Mouse (Mus musculus) intestine, embryonic 16.5 days (tissue): ENCODE measurements around the gene Trim59. TPM values are rescaled to one million over a fixed set of nuclear protein-coding genes. Genes with fewer than 3 reads are reported as not detected.
A peak's percentile ranks its signal among the peaks of the same experiment; 100 is the strongest.

Experiments
- ATAC-seq: fragments of 200-750 bp; cut with Nextera tagmentation; 2 replicates; pipeline ENCODE4 v1.8.0; 2017; ENCODE audit warnings: moderate TSS enrichment, moderate library complexity
- H3K27ac ChIP-seq: fragments of 300-500 bp; sonication (generic); 2 replicates; pipeline ENCODE4 v1.5.1; 2014; ENCODE audit warnings: mild to moderate bottlenecking, low read length
- H3K27me3 ChIP-seq: fragments of 300-500 bp; sonication (generic); replicated peaks from 2 replicates; pipeline ENCODE4 v1.6.1; 2014; ENCODE audit warnings: low read length, control low read depth, mixed read lengths; ENCODE audit not compliant: control insufficient read depth, insufficient read depth
- H3K36me3 ChIP-seq: fragments of 300-500 bp; sonication (generic); 2 replicates; pipeline ENCODE4 v1.6.1; 2014; ENCODE audit warnings: low read length, control low read depth; ENCODE audit not compliant: control insufficient read depth, insufficient read depth
- H3K4me1 ChIP-seq: fragments of 300-500 bp; sonication (generic); 2 replicates; pipeline ENCODE4 v1.6.1; 2014; ENCODE audit warnings: low read length, control low read depth, mixed read lengths; ENCODE audit not compliant: control insufficient read depth, insufficient read depth
- H3K4me2 ChIP-seq: fragments of 300-500 bp; sonication (generic); 2 replicates; pipeline ENCODE4 v1.6.1; 2014; ENCODE audit warnings: low read depth, low read length, control low read depth
- H3K4me3 ChIP-seq: fragments of 300-500 bp; sonication (generic); 2 replicates; pipeline ENCODE4 v1.5.1; 2014; ENCODE audit warnings: mild to moderate bottlenecking, low read length
- H3K9ac ChIP-seq: fragments of 300-500 bp; sonication (generic); 2 replicates; pipeline ENCODE4 v1.6.1; 2014; ENCODE audit warnings: low read depth, low read length
- H3K9me3 ChIP-seq: fragments of 300-500 bp; sonication (generic); 2 replicates; pipeline ENCODE4 v1.6.1; 2016; ENCODE audit warnings: low read length, control low read depth; ENCODE audit not compliant: control insufficient read depth
- WGBS: fragments of 180-500 bp; shearing (Covaris S2); extraction: QIAGEN DNeasy Blood & Tissue Kit; methylation state at CpG from one replicate; pipeline ENCODE4 v1.1.7; 2014; 5-methylcytosine and 5-hydroxymethylcytosine counted together
- polyA plus RNA-seq: library from polyadenylated mRNA; unstranded; fragments of >200 nt; fragmentation: Nextera tagmentation; extraction: Ambion mirVana; gene quantifications from 2 replicates; pipeline ENCODE4 v1.2.1, GENCODE M21; 2015

Gene Trim59
- polyA plus RNA-seq, 1 experiment from 2014 or later = 56.6 TPM

- no peak for ATAC-seq
- Histone ChIP-seq H3K4me2 (no peak overlapping the region), H3K4me3 (no peak overlapping the region), H3K27me3 (no peaks in the 10 kb centered on the region), H3K36me3 (peaks cover 17% of the 10 kb centered on the region), H3K9me3 (no peaks in the 10 kb centered on the region), H3K27ac (no peak overlapping the region), H3K9ac (no peak overlapping the region), H3K4me1 (no peaks in the 10 kb centered on the region)
- WGBS = 81% methylated on average over 3 of the region's 3 CpGs
These were observed 27.4 kb downstream of the Trim59 start for GRCm38 (mm10) chr3:69017181-69017580.

- H3K4me2 ChIP-seq = no peak overlapping the region
- no peak overlapping the region for H3K27ac ChIP-seq
- 81% methylated on average over 2 of the region's 2 CpGs for WGBS
- ATAC-seq = no peak
- no peak overlapping the region for H3K9ac ChIP-seq
- no peaks in the 10 kb centered on the region for H3K27me3 ChIP-seq
- no peak overlapping the region for H3K4me3 ChIP-seq
- no peaks in the 10 kb centered on the region for H3K36me3 ChIP-seq
- H3K9me3 ChIP-seq = no peaks in the 10 kb centered on the region
- 0 out of 2 replicates have a peak, but pooled peaks cover 5% of the 10 kb centered on the region for H3K4me1 ChIP-seq
These were observed 35.7 kb downstream of the Trim59 start for GRCm38 (mm10) chr3:69008873-69009272.

- Histone ChIP-seq H3K27me3 (no peaks in the 10 kb centered on the region), H3K9me3 (0 out of 2 replicates have a peak, but pooled peaks cover 2% of the 10 kb centered on the region), H3K9ac (peak overlapping the region; percentile 95), H3K27ac (0 out of 2 replicates have a peak overlapping the region, but pooled peaks have one; percentile 96), H3K4me1 (0 out of 2 replicates have a peak, but pooled peaks cover 8% of the 10 kb centered on the region), H3K36me3 (no peaks in the 10 kb centered on the region), H3K4me2 (peak overlapping the region; percentile 79), H3K4me3 (peak overlapping the region; percentile 98)
- WGBS = 5% methylated on average over 21 of the region's 21 CpGs
- ATAC-seq = no peak
These were observed 38.3 kb downstream of the Trim59 start for GRCm38 (mm10) chr3:69006246-69006760.

GRCm38 (mm10) chr3:69005338-69006245 lies 39.0 kb downstream of the Trim59 start:
- Histone ChIP-seq H3K27me3 (no peaks in the 10 kb centered on the region), H3K4me3 (peak overlapping the region; percentile 98), H3K9me3 (0 out of 2 replicates have a peak, but pooled peaks cover 2% of the 10 kb centered on the region), H3K36me3 (no peaks in the 10 kb centered on the region), H3K4me2 (peak overlapping the region; percentile 79), H3K9ac (peak overlapping the region; percentile 95), H3K4me1 (0 out of 2 replicates have a peak, but pooled peaks cover 8% of the 10 kb centered on the region), H3K27ac (peak overlapping the region; percentile 96)
- under 1% methylated on average over 72 of the region's 72 CpGs for WGBS
- ATAC-seq = peak; percentile 59

- Histone ChIP-seq H3K4me3 (peak within 1 kb of the TSS; percentile 98), H3K27me3 (no peaks in the 10 kb centered on the region), H3K9me3 (0 out of 2 replicates have a peak, but pooled peaks cover 2% of the 10 kb centered on the region), H3K4me2 (peak within 1 kb of the TSS; percentile 79), H3K9ac (peak within 1 kb of the TSS; percentile 95), H3K4me1 (0 out of 2 replicates have a peak, but pooled peaks cover 8% of the 10 kb centered on the region), H3K36me3 (no peaks in the 10 kb centered on the region), H3K27ac (peak within 1 kb of the TSS; percentile 96)
- under 1% methylated on average over 71 of the region's 76 CpGs for WGBS
- ATAC-seq = peak; percentile 94
These were observed 39.9 kb downstream of the Trim59 start, which contains the start of the genes Ift80 and Smc4 for GRCm38 (mm10) chr3:69004437-69005337. Gene Ift80 (minus strand): TSS chr3:69004570. Gene Smc4 (plus strand): TSS chr3:69004738.

- H3K36me3 ChIP-seq = no peaks in the 10 kb centered on the region
- H3K4me1 ChIP-seq = 0 out of 2 replicates have a peak, but pooled peaks cover 8% of the 10 kb centered on the region
- WGBS = under 1% methylated on average over 7 of the region's 7 CpGs
- peak overlapping the region; percentile 71 for H3K9ac ChIP-seq
- ATAC-seq = no peak; the same call in 1 of the 2 replicates
- 0 out of 2 replicates have a peak, but pooled peaks cover 2% of the 10 kb centered on the region for H3K9me3 ChIP-seq
- H3K4me2 ChIP-seq = peak overlapping the region; percentile 55
- H3K27me3 ChIP-seq = no peaks in the 10 kb centered on the region
- peak overlapping the region; percentile 98 for H3K4me3 ChIP-seq
- H3K27ac ChIP-seq = 0 out of 2 replicates have a peak overlapping the region, but pooled peaks have one; percentile 18
These were observed 40.5 kb downstream of the Trim59 start for GRCm38 (mm10) chr3:69004055-69004436.

- H3K4me2 ChIP-seq = no peak overlapping the region
- 0 out of 2 replicates have a peak, but pooled peaks cover 8% of the 10 kb centered on the region for H3K4me1 ChIP-seq
- H3K9ac ChIP-seq = no peak overlapping the region
- H3K9me3 ChIP-seq = 0 out of 2 replicates have a peak, but pooled peaks cover 2% of the 10 kb centered on the region
- H3K27ac ChIP-seq = no peak overlapping the region
- WGBS = 92% methylated on average over 4 of the region's 4 CpGs
- no peaks in the 10 kb centered on the region for H3K27me3 ChIP-seq
- ATAC-seq = no peak
- no peak overlapping the region for H3K4me3 ChIP-seq
- no peaks in the 10 kb centered on the region for H3K36me3 ChIP-seq
These were observed 41.8 kb downstream of the Trim59 start for GRCm38 (mm10) chr3:69002781-69003180.

GRCm38 (mm10) chr3:68986550-68986949 lies 58.0 kb downstream of the Trim59 start:
- Histone ChIP-seq H3K4me1 (no peaks in the 10 kb centered on the region), H3K9me3 (no peaks in the 10 kb centered on the region), H3K4me2 (no peak overlapping the region), H3K27ac (no peak overlapping the region), H3K27me3 (no peaks in the 10 kb centered on the region), H3K4me3 (no peak overlapping the region), H3K36me3 (no peaks in the 10 kb centered on the region), H3K9ac (no peak overlapping the region)
- WGBS = 83% methylated on average over 2 of the region's 2 CpGs
- no peak for ATAC-seq
